Mouse (Mus musculus) adipocyte (in vitro differentiated cells): ENCODE results near the gene Wdr46.

Source experiments
- DNase-seq: peaks from one replicate; pipeline ENCODE4 v3.0.0-alpha.2; 2016; ENCODE audit warnings: low spot score

Gene Wdr46

GRCm38 (mm10) chr17:33911813-33912414, 28.5 kb upstream of the Wdr46 start:
- DNase-seq, result no peak

GRCm38 (mm10) chr17:33913264-33913663, 27.2 kb upstream of the Wdr46 start:
- DNase-seq, result no peak

GRCm38 (mm10) chr17:33913905-33914304, 26.6 kb upstream of the Wdr46 start:
- no peak for DNase-seq

- DNase-seq, result no peak
Observed at GRCm38 (mm10) chr17:33914969-33915391, 25.5 kb upstream of the Wdr46 start.

GRCm38 (mm10) chr17:33915671-33916250, 24.7 kb upstream of the Wdr46 start, which contains the start of the genes Tapbp and Zbtb22:
Gene Tapbp (plus strand): TSS chr17:33915899.
Gene Zbtb22 (plus strand): TSS chr17:33915904.
- DNase-seq, result peak; percentile 99

- DNase-seq, result no peak
Observed at GRCm38 (mm10) chr17:33916294-33916693, 24.2 kb upstream of the Wdr46 start.

GRCm38 (mm10) chr17:33916847-33917655, 23.4 kb upstream of the Wdr46 start:
- DNase-seq, result no peak

GRCm38 (mm10) chr17:33917656-33918292, 22.7 kb upstream of the Wdr46 start:
- no peak for DNase-seq

GRCm38 (mm10) chr17:33918293-33919203, 21.9 kb upstream of the Wdr46 start:
- no peak for DNase-seq

GRCm38 (mm10) chr17:33919351-33920281, 20.8 kb upstream of the Wdr46 start:
- peak; percentile 92 for DNase-seq

GRCm38 (mm10) chr17:33920282-33921097, 20.0 kb upstream of the Wdr46 start:
- DNase-seq, result peak; percentile 93

GRCm38 (mm10) chr17:33921361-33921760, 19.1 kb upstream of the Wdr46 start:
- DNase-seq, result no peak

- peak; percentile 57 for DNase-seq
Observed at GRCm38 (mm10) chr17:33924577-33925283, 15.7 kb upstream of the Wdr46 start.

GRCm38 (mm10) chr17:33925406-33926116, 14.9 kb upstream of the Wdr46 start:
- DNase-seq, result no peak

GRCm38 (mm10) chr17:33926207-33926932, 14.1 kb upstream of the Wdr46 start:
- DNase-seq, result no peak

- no peak for DNase-seq
Observed at GRCm38 (mm10) chr17:33928251-33928947, 12.1 kb upstream of the Wdr46 start.
